Mouse (Mus musculus) lung, embryonic 16.5 days (tissue): ENCODE measurements around the gene Rbm15. TPM values are rescaled to one million over a fixed set of nuclear protein-coding genes. Genes with fewer than 3 reads are reported as not detected.
A peak's percentile ranks its signal among the peaks of the same experiment; 100 is the strongest.

ENCODE experiments used
- ATAC-seq: fragments of 200-750 bp; cut with Nextera tagmentation; 2 replicates; pipeline ENCODE4 v1.8.0; 2017; ENCODE audit warnings: low read depth, mild to moderate bottlenecking, moderate library complexity
- H3K27ac ChIP-seq: fragments of 300-500 bp; sonication (generic); 2 replicates; pipeline ENCODE4 v1.5.1; 2014; ENCODE audit warnings: mild to moderate bottlenecking, control low read depth, low read length
- H3K27me3 ChIP-seq: fragments of 300-500 bp; sonication (generic); 2 replicates; pipeline ENCODE4 v1.6.1; 2014; ENCODE audit warnings: low read depth, low read length, mixed read lengths; ENCODE audit not compliant: control insufficient read depth, insufficient read depth
- H3K36me3 ChIP-seq: fragments of 300-500 bp; sonication (generic); 2 replicates; pipeline ENCODE4 v1.6.1; 2014; ENCODE audit warnings: low read length; ENCODE audit not compliant: control insufficient read depth, insufficient read depth
- H3K4me1 ChIP-seq: fragments of 300-500 bp; sonication (generic); replicated peaks from 2 replicates; pipeline ENCODE4 v1.6.1; 2014; ENCODE audit warnings: low read length, mixed read lengths; ENCODE audit not compliant: control insufficient read depth, insufficient read depth
- H3K4me2 ChIP-seq: fragments of 300-500 bp; sonication (generic); 2 replicates; pipeline ENCODE4 v1.6.1; 2014; ENCODE audit warnings: low read depth, low read length, control low read depth
- H3K4me3 ChIP-seq: fragments of 300-500 bp; sonication (generic); 2 replicates; pipeline ENCODE4 v1.5.1; 2014; ENCODE audit warnings: mild to moderate bottlenecking, low read length, control low read depth
- H3K9ac ChIP-seq: fragments of 300-500 bp; sonication (generic); 2 replicates; pipeline ENCODE4 v1.6.1; 2014; ENCODE audit warnings: low read length, control low read depth
- H3K9me3 ChIP-seq: fragments of 300-500 bp; sonication (generic); 2 replicates; pipeline ENCODE4 v1.6.1; 2016; ENCODE audit warnings: low read length; ENCODE audit not compliant: control insufficient read depth
- WGBS: fragments of 180-500 bp; shearing (Covaris S2); extraction: QIAGEN DNeasy Blood & Tissue Kit; methylation state at CpG from one replicate; pipeline ENCODE4 v1.1.7; 2014; 5-methylcytosine and 5-hydroxymethylcytosine counted together
- polyA plus RNA-seq: library from polyadenylated mRNA; unstranded; fragments of >200 nt; fragmentation: Nextera tagmentation; extraction: Ambion mirVana; gene quantifications from 2 replicates; pipeline ENCODE4 v1.2.1, GENCODE M21; 2015

Rbm15 gene
- polyA plus RNA-seq, 1 experiment from 2014 or later: 15.7 TPM

- Histone ChIP-seq H3K36me3 (no peaks in the 10 kb centered on the region), H3K9me3 (no peaks in the 10 kb centered on the region), H3K27me3 (no peaks in the 10 kb centered on the region), H3K27ac (no peak overlapping the region), H3K4me2 (no peak overlapping the region), H3K9ac (no peak overlapping the region), H3K4me3 (no peak overlapping the region), H3K4me1 (peaks cover 4% of the 10 kb centered on the region; the same call in 1 of the 2 replicates)
- WGBS: 48% methylated on average over 3 of the region's 3 CpGs
- ATAC-seq: no peak
These were observed 24.3 kb upstream of the Rbm15 start for GRCm38 (mm10) chr3:107357700-107358234.

GRCm38 (mm10) chr3:107356964-107357441, 23.5 kb upstream of the Rbm15 start:
- peak; percentile 95 for ATAC-seq
- peak overlapping the region; percentile 28; the same call in 1 of the 2 replicates for H3K4me2 ChIP-seq
- H3K27ac ChIP-seq: no peak overlapping the region
- whole genome bisulfite sequencing: 0% methylated on average over 11 of the region's 11 CpGs
- no peaks in the 10 kb centered on the region for H3K9me3 ChIP-seq
- peaks cover 4% of the 10 kb centered on the region; the same call in 1 of the 2 replicates for H3K4me1 ChIP-seq
- peak overlapping the region; percentile 38; the same call in 1 of the 2 replicates for H3K9ac ChIP-seq
- H3K27me3 ChIP-seq: no peaks in the 10 kb centered on the region
- H3K36me3 ChIP-seq: no peaks in the 10 kb centered on the region
- peak overlapping the region; percentile 12; the same call in 1 of the 2 replicates for H3K4me3 ChIP-seq

- Histone ChIP-seq H3K27me3 (no peaks in the 10 kb centered on the region), H3K4me1 (peaks cover 4% of the 10 kb centered on the region; the same call in 1 of the 2 replicates), H3K4me3 (no peak overlapping the region), H3K9ac (no peak overlapping the region), H3K4me2 (no peak overlapping the region), H3K9me3 (no peaks in the 10 kb centered on the region), H3K36me3 (no peaks in the 10 kb centered on the region), H3K27ac (no peak overlapping the region)
- no peak for ATAC-seq
- 77% methylated on average over 6 of the region's 6 CpGs for WGBS
These were observed 22.3 kb upstream of the Rbm15 start for GRCm38 (mm10) chr3:107355618-107356260.

GRCm38 (mm10) chr3:107351706-107352105, 18.2 kb upstream of the Rbm15 start:
- WGBS: 60% methylated on average over 3 of the region's 3 CpGs
- Histone ChIP-seq H3K27ac (no peak overlapping the region), H3K36me3 (no peaks in the 10 kb centered on the region), H3K4me2 (no peak overlapping the region), H3K27me3 (no peaks in the 10 kb centered on the region), H3K4me1 (peaks cover 2% of the 10 kb centered on the region; the same call in 1 of the 2 replicates), H3K4me3 (no peak overlapping the region), H3K9ac (no peak overlapping the region), H3K9me3 (no peaks in the 10 kb centered on the region)
- no peak for ATAC-seq

GRCm38 (mm10) chr3:107349006-107349405, 15.5 kb upstream of the Rbm15 start:
- Histone ChIP-seq H3K27me3 (no peaks in the 10 kb centered on the region), H3K27ac (no peak overlapping the region), H3K36me3 (no peaks in the 10 kb centered on the region), H3K4me3 (no peak overlapping the region), H3K4me1 (no peaks in the 10 kb centered on the region), H3K9ac (no peak overlapping the region), H3K9me3 (no peaks in the 10 kb centered on the region), H3K4me2 (no peak overlapping the region)
- 66% methylated on average over 3 of the region's 3 CpGs for WGBS
- no peak for ATAC-seq

GRCm38 (mm10) chr3:107345033-107345725, 11.7 kb upstream of the Rbm15 start:
- H3K4me2 ChIP-seq: no peak overlapping the region
- no peak overlapping the region for H3K27ac ChIP-seq
- H3K9ac ChIP-seq: no peak overlapping the region
- H3K4me3 ChIP-seq: no peak overlapping the region
- H3K27me3 ChIP-seq: no peaks in the 10 kb centered on the region
- no peaks in the 10 kb centered on the region for H3K4me1 ChIP-seq
- 17% methylated on average over 3 of the region's 3 CpGs for WGBS
- H3K36me3 ChIP-seq: no peaks in the 10 kb centered on the region
- no peaks in the 10 kb centered on the region for H3K9me3 ChIP-seq
- ATAC-seq: no peak

GRCm38 (mm10) chr3:107343971-107344370, 10.5 kb upstream of the Rbm15 start:
- Histone ChIP-seq H3K27me3 (no peaks in the 10 kb centered on the region), H3K4me2 (no peak overlapping the region), H3K9me3 (no peaks in the 10 kb centered on the region), H3K27ac (no peak overlapping the region), H3K4me3 (no peak overlapping the region), H3K9ac (no peak overlapping the region), H3K36me3 (no peaks in the 10 kb centered on the region), H3K4me1 (no peaks in the 10 kb centered on the region)
- no peak for ATAC-seq
- 38% methylated on average over 3 of the region's 3 CpGs for WGBS

- peak overlapping the region; percentile 62 for H3K4me2 ChIP-seq
- ATAC-seq: no peak
- peak overlapping the region; percentile 95 for H3K9ac ChIP-seq
- WGBS: 11% methylated on average over 12 of the region's 12 CpGs
- no peaks in the 10 kb centered on the region for H3K9me3 ChIP-seq
- H3K4me1 ChIP-seq: peaks cover 21% of the 10 kb centered on the region
- H3K36me3 ChIP-seq: peaks cover 14% of the 10 kb centered on the region
- H3K4me3 ChIP-seq: peak overlapping the region; percentile 82
- no peaks in the 10 kb centered on the region for H3K27me3 ChIP-seq
- H3K27ac ChIP-seq: peak overlapping the region; percentile 99
These were observed 895 bp upstream of the Rbm15 start for GRCm38 (mm10) chr3:107334202-107334934.

- H3K4me2 ChIP-seq: peak overlapping the region; percentile 36
- H3K27ac ChIP-seq: peak overlapping the region; percentile 99
- H3K9me3 ChIP-seq: no peaks in the 10 kb centered on the region
- peak; percentile 96 for ATAC-seq
- H3K9ac ChIP-seq: peak overlapping the region; percentile 96
- H3K36me3 ChIP-seq: peaks cover 14% of the 10 kb centered on the region
- H3K4me3 ChIP-seq: peak overlapping the region; percentile 99
- H3K4me1 ChIP-seq: peaks cover 21% of the 10 kb centered on the region
- H3K27me3 ChIP-seq: no peaks in the 10 kb centered on the region
- WGBS: under 1% methylated on average over 37 of the region's 37 CpGs
These were observed 503 bp downstream of the Rbm15 start for GRCm38 (mm10) chr3:107332960-107333380.
